Mouse (Mus musculus): ENCODE results near the gene Cachd1.

GRCm38 (mm10) chr4:100790176-100790575 lies 13.7 kb downstream of the Cachd1 start:
- TF ChIP-seq CTCF (IDR thresholded peaks at IDR 0.05; ENCODE audit: low read depth, low read length) (no peak), POLR2A (IDR thresholded peaks at IDR 0.05; ENCODE audit: extremely low read depth, insufficient read depth, low read length) (no peak)
